Mouse (Mus musculus) limb, embryonic 11.5 days (tissue): Measurements from ENCODE around the gene Slc6a4. TPM values are rescaled to one million over a fixed set of nuclear protein-coding genes. Genes with fewer than 3 reads are reported as not detected.

ENCODE experiments used
- ATAC-seq: fragments of 200-750 bp; cut with Nextera tagmentation; 2 replicates; pipeline ENCODE4 v1.8.0; 2017; ENCODE audit warnings: low read depth; ENCODE audit not compliant: insufficient number of reproducible peaks, low FRiP score, low TSS enrichment
- DNase-seq: peaks from one replicate; pipeline ENCODE4 v3.0.0-alpha.2; 2015; ENCODE audit warnings: low spot score
- H3K27ac ChIP-seq: fragments of 300-500 bp; sonication (generic); replicated peaks from 2 replicates; pipeline ENCODE4 v1.5.1; 2014; ENCODE audit warnings: low read depth, mild to moderate bottlenecking, low read length
- H3K27me3 ChIP-seq: fragments of 300-500 bp; sonication (generic); 2 replicates; pipeline ENCODE4 v1.6.1; 2014; ENCODE audit warnings: mild to moderate bottlenecking, low read length, mixed read lengths; ENCODE audit not compliant: control insufficient read depth, insufficient read depth
- H3K36me3 ChIP-seq: fragments of 300-500 bp; sonication (generic); 2 replicates; pipeline ENCODE4 v1.6.1; 2014; ENCODE audit warnings: mild to moderate bottlenecking, low read length, moderate library complexity, mixed read lengths; ENCODE audit not compliant: control insufficient read depth, insufficient read depth
- H3K4me1 ChIP-seq: fragments of 300-500 bp; sonication (generic); 2 replicates; pipeline ENCODE4 v1.6.1; 2014; ENCODE audit warnings: low read length, mixed read lengths; ENCODE audit not compliant: control insufficient read depth, insufficient read depth
- H3K4me2 ChIP-seq: fragments of 300-500 bp; sonication (generic); 2 replicates; pipeline ENCODE4 v1.6.1; 2014; ENCODE audit warnings: low read depth, mild to moderate bottlenecking, moderate library complexity; ENCODE audit not compliant: severe bottlenecking
- H3K4me3 ChIP-seq: fragments of 300-500 bp; sonication (generic); 2 replicates; pipeline ENCODE4 v1.5.1; 2014; ENCODE audit warnings: low read depth, low read length
- H3K9ac ChIP-seq: fragments of 300-500 bp; sonication (generic); 2 replicates; pipeline ENCODE4 v1.6.1; 2014; ENCODE audit warnings: mild to moderate bottlenecking, low read length
- H3K9me3 ChIP-seq: fragments of 300-500 bp; sonication (generic); 2 replicates; pipeline ENCODE4 v1.6.1; 2016; ENCODE audit warnings: low read length; ENCODE audit not compliant: control insufficient read depth
- WGBS: fragments of 180-500 bp; shearing (Covaris S2); extraction: QIAGEN DNeasy Blood & Tissue Kit; methylation state at CpG from one replicate; pipeline ENCODE4 v1.1.7; 2014; 5-methylcytosine and 5-hydroxymethylcytosine counted together
- polyA plus RNA-seq: library from polyadenylated mRNA; unstranded; fragments of >200 nt; fragmentation: Nextera tagmentation; extraction: Ambion mirVana; gene quantifications from 2 replicates; pipeline ENCODE4 v1.2.1, GENCODE M21; 2014

Slc6a4 gene
- polyA plus RNA-seq, result 0.40 and 0.53 TPM in 2 replicates

- peak; percentile 68 for DNase-seq
- peaks cover 34% of the 10 kb centered on the region for H3K27me3 ChIP-seq
Measured at GRCm38 (mm10) chr11:76997916-76998704, at the start of gene Slc6a4. Gene Slc6a4 (plus strand): TSS chr11:76998603.

GRCm38 (mm10) chr11:76953536-76953935 is 44.9 kb upstream of the Slc6a4 start:
- no peak overlapping the region for H3K9ac ChIP-seq
- H3K27me3 ChIP-seq, result no peaks in the 10 kb centered on the region
- ATAC-seq, result no peak
- no peak overlapping the region for H3K27ac ChIP-seq
- no peak for DNase-seq
- peaks cover 9% of the 10 kb centered on the region; the same call in 1 of the 2 replicates for H3K36me3 ChIP-seq
- no peaks in the 10 kb centered on the region for H3K4me1 ChIP-seq
- WGBS, result 94% methylated on average over 2 of the region's 2 CpGs
- H3K9me3 ChIP-seq, result no peaks in the 10 kb centered on the region
- no peak overlapping the region for H3K4me2 ChIP-seq
- H3K4me3 ChIP-seq, result no peak overlapping the region

More at GRCm38 (mm10) chr11:76997916-76998704, at the start of gene Slc6a4:
- WGBS, result under 1% methylated on average over 51 of the region's 52 CpGs
- Histone ChIP-seq H3K36me3 (no peaks in the 10 kb centered on the region), H3K4me3 (peak within 1 kb of the TSS; percentile 28), H3K4me1 (peaks cover 3% of the 10 kb centered on the region; the same call in 1 of the 2 replicates), H3K9me3 (no peaks in the 10 kb centered on the region), H3K9ac (no peak within 1 kb of the TSS), H3K27ac (no peak within 1 kb of the TSS), H3K4me2 (peak within 1 kb of the TSS; percentile 58)
- ATAC-seq, result no peak

- Histone ChIP-seq H3K4me2 (no peak overlapping the region), H3K9ac (no peak overlapping the region), H3K27ac (no peak overlapping the region), H3K27me3 (no peaks in the 10 kb centered on the region), H3K9me3 (no peaks in the 10 kb centered on the region), H3K36me3 (peaks cover 7% of the 10 kb centered on the region; the same call in 1 of the 2 replicates), H3K4me1 (no peaks in the 10 kb centered on the region), H3K4me3 (no peak overlapping the region)
- 95% methylated on average over 3 of the region's 3 CpGs for WGBS
- DNase-seq (no peak), ATAC-seq (no peak)
Measured at GRCm38 (mm10) chr11:76965703-76966102, 32.7 kb upstream of the Slc6a4 start.

- WGBS, result 88% methylated on average over 2 of the region's 2 CpGs
- Histone ChIP-seq H3K4me1 (no peaks in the 10 kb centered on the region), H3K9ac (no peak overlapping the region), H3K36me3 (peaks cover 12% of the 10 kb centered on the region), H3K27ac (no peak overlapping the region), H3K9me3 (no peaks in the 10 kb centered on the region), H3K4me2 (no peak overlapping the region), H3K27me3 (no peaks in the 10 kb centered on the region), H3K4me3 (no peak overlapping the region)
- ATAC-seq (no peak), DNase-seq (no peak)
Measured at GRCm38 (mm10) chr11:76970328-76970727, 28.1 kb upstream of the Slc6a4 start.

GRCm38 (mm10) chr11:76974680-76975319 is 23.6 kb upstream of the Slc6a4 start:
- Histone ChIP-seq H3K4me1 (no peaks in the 10 kb centered on the region), H3K4me3 (no peak overlapping the region), H3K9me3 (no peaks in the 10 kb centered on the region), H3K27ac (no peak overlapping the region), H3K27me3 (no peaks in the 10 kb centered on the region), H3K4me2 (no peak overlapping the region), H3K36me3 (peaks cover 15% of the 10 kb centered on the region), H3K9ac (no peak overlapping the region)
- no peak for ATAC-seq
- no peak for DNase-seq
- 89% methylated on average over 7 of the region's 7 CpGs for WGBS

GRCm38 (mm10) chr11:76981570-76982141 is 16.7 kb upstream of the Slc6a4 start:
- H3K4me1 ChIP-seq, result no peaks in the 10 kb centered on the region
- H3K27ac ChIP-seq, result no peak overlapping the region
- DNase-seq, result no peak
- 94% methylated on average over 5 of the region's 5 CpGs for WGBS
- H3K9me3 ChIP-seq, result no peaks in the 10 kb centered on the region
- no peak for ATAC-seq
- no peak overlapping the region for H3K4me3 ChIP-seq
- H3K9ac ChIP-seq, result no peak overlapping the region
- H3K4me2 ChIP-seq, result no peak overlapping the region
- H3K36me3 ChIP-seq, result peaks cover 11% of the 10 kb centered on the region; the same call in 1 of the 2 replicates
- no peaks in the 10 kb centered on the region for H3K27me3 ChIP-seq

- Histone ChIP-seq H3K4me1 (no peaks in the 10 kb centered on the region), H3K9me3 (no peaks in the 10 kb centered on the region), H3K4me2 (no peak overlapping the region), H3K27ac (no peak overlapping the region), H3K36me3 (peaks cover 15% of the 10 kb centered on the region; the same call in 1 of the 2 replicates), H3K9ac (no peak overlapping the region), H3K27me3 (no peaks in the 10 kb centered on the region), H3K4me3 (no peak overlapping the region)
- 75% methylated on average over 4 of the region's 4 CpGs for WGBS
- DNase-seq (no peak), ATAC-seq (no peak)
Measured at GRCm38 (mm10) chr11:76982415-76982814, 16.0 kb upstream of the Slc6a4 start.

GRCm38 (mm10) chr11:76983641-76984040 is 14.8 kb upstream of the Slc6a4 start:
- Histone ChIP-seq H3K4me2 (no peak overlapping the region), H3K9ac (no peak overlapping the region), H3K27ac (no peak overlapping the region), H3K36me3 (peaks cover 18% of the 10 kb centered on the region; the same call in 1 of the 2 replicates), H3K4me1 (no peaks in the 10 kb centered on the region), H3K9me3 (no peaks in the 10 kb centered on the region), H3K4me3 (no peak overlapping the region), H3K27me3 (no peaks in the 10 kb centered on the region)
- DNase-seq (no peak), ATAC-seq (no peak)
- 79% methylated on average over 5 of the region's 5 CpGs for WGBS
